Mouse (Mus musculus) T-helper 17 cell (primary cell): ENCODE measurements around the gene Tlx1.

Source experiments
- in situ Hi-C, 2 experiments: fragments of 300-600 bp; cut with MboI, MseI; formaldehyde crosslinking; loops; 1 replicate in 1 of 2; 2 replicates in 1 of 2; pipeline ENCODE4 v1.15.1; 2025; ENCODE audit warnings: high pct_unique_total_duplicates in 2 of 2

Tlx1 gene

DNA sequence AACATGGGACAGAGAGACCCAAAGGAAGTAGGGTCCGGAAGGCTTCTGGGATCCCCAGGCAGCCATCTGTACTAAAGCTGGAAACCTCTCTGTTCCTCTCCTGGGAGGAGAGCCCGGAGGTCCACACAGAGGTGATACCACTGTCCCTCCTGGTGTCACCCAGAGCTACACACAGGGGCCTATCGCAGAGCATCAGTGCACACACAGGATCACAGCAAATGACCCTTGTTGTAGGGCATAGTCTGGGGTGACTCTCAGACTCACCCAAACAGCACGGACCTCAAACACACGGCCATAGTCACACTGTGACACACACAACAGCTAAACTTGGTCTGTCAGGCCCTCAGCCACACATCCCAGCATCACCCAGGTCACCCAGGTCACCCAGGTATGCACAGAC is 5.9 kb downstream of the Tlx1 start:
- in situ Hi-C loops, result no loop called here

DNA sequence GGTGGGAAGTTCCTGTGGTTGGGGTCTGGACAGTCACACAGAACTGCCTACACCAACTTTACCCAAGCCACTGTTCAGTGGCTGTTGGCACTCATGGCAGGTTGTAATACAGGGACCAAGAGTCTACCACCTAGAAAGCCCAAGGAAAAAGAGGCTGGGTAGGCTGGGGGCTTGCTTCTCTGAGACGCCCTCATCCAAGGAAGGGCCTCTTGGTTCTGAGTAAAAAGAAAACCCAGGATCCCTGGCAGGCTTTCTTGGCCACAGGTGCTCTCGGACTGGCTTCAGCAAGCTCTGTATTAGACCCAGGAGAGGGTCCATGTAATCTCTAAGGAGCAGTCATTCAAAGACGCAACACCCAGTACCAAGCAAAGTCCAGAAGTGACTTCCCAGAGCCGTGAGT is 7.7 kb downstream of the Tlx1 start:
- in situ Hi-C loops, result no loop called here

DNA sequence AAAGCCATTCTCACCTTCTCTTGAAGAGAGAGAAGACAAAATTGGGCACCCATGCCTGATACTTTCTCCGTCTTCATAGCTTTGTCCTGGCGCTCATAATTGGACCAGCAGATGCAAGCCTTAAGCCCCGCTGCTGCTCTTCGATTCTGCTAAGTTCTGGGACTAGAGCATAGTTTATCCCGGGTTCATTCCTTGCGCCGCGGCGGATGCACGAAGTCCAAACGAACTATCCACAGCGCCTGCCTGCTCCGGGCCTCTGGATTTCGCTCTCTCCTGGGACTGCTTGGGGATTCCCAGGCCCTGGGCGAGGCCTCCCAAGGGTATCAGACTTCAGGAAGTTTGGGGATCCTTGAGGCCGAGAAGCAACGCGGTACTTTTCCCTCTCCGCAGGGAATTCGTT is 8.4 kb downstream of the Tlx1 start:
- in situ Hi-C loops, result no loop called here

DNA sequence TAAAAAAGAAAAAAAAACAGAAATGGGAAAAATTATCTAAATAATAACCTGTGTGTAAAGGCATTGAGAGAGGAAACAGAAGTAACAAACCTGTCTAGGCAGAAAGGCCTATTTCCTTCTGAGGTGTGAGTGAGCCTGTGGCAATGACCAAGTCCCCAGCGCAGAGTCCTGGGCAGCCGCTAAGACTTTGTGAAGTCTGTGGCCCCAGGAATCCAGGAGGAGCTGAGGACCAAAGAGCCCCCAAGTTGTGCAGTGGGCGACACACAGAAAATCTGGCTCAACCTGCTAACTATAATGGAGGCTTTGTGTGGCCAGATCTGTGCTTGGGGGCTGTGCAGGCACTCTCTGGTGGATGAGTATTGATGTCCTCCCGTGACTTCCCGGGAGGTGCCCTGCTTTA is 9.0 kb downstream of the Tlx1 start:
- in situ Hi-C loops, result no loop called here

DNA sequence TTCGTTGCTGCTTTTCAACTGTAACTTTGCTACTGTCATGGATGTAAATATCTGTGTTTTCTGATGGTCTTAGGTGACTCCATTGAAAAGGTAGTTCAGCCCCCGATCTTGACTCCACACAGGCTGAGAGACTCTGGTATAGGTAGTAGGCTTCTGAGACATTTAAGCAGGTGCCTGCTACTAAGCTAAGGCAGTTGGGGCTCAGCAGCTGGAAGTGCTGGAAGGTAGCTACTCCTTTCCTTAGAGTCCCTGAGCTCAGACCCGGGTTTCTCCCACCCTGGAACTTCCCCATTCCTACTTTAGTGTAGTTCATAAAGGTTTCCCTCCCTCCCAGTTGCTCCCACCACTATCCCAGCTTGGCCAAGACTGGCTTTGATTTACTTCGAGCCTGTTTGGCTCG is 9.5 kb downstream of the Tlx1 start:
- in situ Hi-C loops, result loop anchor here in 1 of 2 experiments (10.0 kb wide), 1 partner anchor 45 kb away; no protein-coding TSS in a partner anchor

DNA sequence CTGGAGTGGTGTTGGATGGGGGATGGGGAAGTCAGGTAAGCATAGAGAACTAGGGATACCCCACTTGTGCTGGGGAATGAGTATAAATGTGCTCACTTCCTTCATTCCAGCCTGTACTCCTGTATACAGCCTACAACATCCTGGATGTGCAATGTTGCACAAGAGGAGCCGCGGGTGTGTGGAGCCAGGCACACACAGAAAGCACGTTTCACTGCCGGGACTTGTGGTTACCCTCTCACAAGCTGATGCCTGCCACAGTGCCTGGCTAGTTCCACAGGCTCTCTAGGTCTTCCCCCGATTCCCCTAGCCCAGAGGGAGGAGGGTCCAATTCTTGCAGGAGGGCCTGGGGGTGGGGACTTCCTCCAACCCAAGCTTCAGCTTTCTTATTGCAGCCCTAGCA is 10.0 kb downstream of the Tlx1 start:
- in situ Hi-C loops, result loop anchor here in 1 of 2 experiments (10.0 kb wide), 1 partner anchor 46 kb away; no protein-coding TSS in a partner anchor

DNA sequence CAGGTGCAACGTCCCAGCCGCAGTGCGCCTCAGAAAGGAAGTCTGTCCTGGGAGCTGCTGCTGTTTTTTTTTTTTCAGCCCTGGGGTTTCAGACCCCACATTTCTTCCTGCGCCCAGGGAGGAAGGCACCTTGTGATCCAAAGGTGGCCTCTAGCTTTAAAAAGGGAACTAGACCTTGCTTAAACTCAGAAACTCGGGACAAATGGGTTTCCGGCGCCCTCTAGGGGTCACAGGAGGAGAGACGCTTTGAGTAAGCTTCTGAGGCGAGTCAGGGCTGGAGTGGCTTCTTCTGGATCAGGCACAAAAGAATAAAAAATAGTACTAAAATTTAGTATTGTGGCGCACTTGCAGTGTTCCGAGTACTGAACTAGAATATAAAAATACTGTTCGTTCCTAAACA is 10.6 kb downstream of the Tlx1 start:
- in situ Hi-C loops, result loop anchor here in 1 of 2 experiments (10.0 kb wide), 1 partner anchor 46 kb away; no protein-coding TSS in a partner anchor

DNA sequence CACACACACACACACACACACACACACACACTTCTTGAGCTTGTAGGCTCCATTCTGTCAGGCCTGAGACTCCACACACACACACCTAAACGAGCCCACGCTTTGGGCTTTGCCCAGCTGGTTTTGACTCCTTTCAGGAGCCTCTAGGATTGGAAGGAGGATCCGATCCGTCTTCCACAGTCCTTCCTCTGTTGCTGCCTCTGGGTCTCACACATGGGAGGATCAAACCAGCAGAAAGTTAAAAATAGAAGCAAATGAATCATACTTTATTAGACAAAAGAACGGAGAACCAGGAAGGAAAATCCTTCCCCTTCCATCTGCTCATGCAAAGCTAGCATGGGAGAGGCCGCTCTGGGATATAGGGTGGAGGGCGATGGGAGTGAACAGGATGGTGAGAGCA is 11.7 kb downstream of the Tlx1 start:
- in situ Hi-C loops, result loop anchor here in 1 of 2 experiments (10.0 kb wide), 1 partner anchor 47 kb away; no protein-coding TSS in a partner anchor

DNA sequence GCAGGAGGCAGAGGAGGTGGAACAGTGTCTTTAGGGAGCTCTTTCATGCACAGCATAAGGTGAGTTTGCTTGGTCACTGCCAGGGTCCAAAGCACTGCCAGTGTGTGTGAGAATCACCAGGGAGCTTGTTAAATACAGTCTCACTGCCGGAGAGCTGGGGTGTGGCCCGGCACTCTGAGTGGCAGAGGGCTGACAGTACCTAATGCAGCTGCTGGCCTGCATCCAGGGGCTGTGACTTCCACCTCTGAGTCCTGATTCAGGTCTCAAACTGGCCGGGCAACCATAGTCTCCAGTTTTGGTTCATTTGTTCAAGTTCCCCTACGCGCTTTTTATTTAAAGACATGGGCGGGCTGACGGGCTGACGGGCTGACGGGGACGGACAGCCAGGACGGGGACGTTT is 12.4 kb downstream of the Tlx1 start:
- in situ Hi-C loops, result loop anchor here in 1 of 2 experiments (10.0 kb wide), 1 partner anchor 48 kb away; no protein-coding TSS in a partner anchor

DNA sequence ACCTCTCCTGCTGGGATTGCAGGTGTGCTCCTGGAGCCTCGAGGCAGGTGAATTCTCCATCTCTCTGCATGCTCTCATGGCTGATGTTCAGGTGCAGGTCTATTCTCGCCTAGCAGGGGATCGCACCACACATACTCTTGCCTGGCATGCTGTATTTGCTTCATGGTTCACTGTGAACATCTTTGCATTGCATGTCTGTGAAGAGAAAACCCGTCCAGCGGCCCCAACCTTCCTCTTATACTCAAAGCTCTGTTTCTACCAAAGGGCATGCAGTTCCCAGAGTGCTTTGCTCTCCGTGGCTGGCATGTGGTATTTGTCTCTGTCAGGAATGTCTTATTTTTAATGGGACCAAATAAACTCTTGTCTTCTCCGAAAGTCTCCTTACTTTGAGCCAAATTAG is 20.0 kb downstream of the Tlx1 start:
- in situ Hi-C loops, result no loop called here

DNA sequence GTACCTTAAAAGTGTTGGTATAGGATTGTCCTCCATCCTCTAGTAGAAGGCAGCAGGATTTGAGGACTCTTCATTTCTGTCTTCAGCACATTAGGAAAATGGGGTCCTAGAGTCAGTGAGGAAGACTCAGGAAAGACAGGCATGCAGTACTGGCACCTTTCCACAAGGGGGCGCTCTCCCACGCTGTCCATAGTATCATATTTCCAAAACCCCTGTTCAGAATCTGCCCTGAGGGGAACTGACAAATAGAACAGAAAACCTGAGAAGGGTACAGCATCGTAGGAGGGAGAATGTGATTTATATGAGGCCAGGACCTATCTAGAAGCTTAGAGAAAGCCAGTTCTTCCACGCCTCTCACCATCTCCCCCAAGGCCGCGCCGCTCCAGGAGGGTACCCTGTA is 24.3 kb downstream of the Tlx1 start:
- in situ Hi-C loops, result loop anchor here in 1 of 2 experiments (5.0 kb wide), 1 partner anchor 37 kb away; no protein-coding TSS in a partner anchor

DNA sequence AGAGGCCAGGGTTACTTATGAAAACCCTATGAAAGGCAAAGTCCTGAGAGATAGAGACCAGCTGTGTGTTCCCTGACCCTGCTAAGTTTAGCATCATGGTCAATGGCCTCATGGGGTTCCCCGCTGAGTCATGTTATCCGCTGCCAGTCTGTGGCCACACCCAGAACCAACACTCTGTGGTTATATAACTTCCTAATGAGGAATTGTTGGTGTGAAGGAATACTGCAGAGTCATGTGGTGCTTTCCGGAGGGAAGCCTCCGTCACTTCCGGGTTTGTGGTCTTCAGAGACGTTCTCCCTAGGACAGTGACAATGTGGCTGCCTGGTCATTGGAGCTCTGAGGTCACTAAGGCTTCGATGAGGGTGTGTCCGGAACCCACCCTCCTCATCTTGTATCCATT is 25.8 kb downstream of the Tlx1 start:
- in situ Hi-C loops, result loop anchor here in 1 of 2 experiments (5.0 kb wide), 1 partner anchor 36 kb away; no protein-coding TSS in a partner anchor

DNA sequence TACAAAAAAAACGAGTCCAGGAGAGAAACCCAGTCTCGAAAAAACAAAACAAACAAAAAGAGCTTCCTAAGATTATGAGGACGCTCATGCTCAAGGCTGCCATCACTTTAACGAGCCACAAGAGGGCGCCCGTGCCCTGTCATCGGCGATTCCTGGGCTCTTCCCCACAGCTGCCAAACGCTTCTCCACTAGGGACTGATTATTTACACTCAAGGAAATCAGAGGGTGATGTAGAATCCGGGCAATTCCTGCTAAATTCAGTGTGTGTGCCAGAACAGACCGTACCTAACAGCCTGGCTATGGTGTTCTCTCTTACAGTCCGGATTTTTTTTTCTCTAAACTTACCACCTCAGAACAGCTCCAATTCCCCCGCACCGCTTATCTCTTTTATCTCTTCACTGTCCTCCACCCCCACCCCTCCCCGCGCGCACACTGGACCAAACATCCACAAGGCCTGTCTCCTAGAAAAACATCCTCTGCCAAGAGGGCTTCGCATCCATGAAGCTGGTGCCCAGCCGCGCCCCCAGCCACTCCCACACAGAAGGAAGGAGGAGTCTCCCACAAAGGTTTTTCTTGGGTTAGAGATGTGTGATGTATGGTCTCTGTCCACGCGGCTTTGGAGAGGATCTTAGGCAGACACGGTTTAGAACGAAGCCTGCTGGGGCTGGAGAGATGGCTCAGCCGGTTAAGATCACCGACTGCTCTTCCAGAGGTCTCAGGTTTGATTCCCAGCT is 26.7 kb downstream of the Tlx1 start:
- in situ Hi-C loops, result loop anchor here in 1 of 2 experiments (5.0 kb wide), 1 partner anchor 35 kb away; no protein-coding TSS in a partner anchor

DNA sequence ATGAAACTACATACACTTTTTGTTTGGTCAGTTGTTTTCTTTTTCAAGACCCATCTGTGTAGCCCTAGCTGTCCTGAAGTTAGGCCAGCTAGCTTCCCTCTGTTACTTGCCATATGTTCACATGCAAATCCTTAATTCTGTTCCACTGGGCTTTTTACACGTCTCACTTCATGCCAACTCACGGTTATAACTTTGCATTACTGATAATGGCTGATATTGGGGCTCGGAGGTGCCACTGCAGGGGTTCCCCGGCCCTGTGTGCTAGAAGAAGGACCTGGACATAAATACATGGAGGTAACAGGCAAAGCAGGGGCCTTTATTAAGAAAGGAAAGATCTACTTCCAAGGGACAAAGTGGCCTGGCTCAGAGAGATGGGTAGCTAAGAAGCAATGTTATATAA is 29.0 kb downstream of the Tlx1 start:
- in situ Hi-C loops, result loop anchor here in 1 of 2 experiments (5.0 kb wide), 1 partner anchor 33 kb away; no protein-coding TSS in a partner anchor

DNA sequence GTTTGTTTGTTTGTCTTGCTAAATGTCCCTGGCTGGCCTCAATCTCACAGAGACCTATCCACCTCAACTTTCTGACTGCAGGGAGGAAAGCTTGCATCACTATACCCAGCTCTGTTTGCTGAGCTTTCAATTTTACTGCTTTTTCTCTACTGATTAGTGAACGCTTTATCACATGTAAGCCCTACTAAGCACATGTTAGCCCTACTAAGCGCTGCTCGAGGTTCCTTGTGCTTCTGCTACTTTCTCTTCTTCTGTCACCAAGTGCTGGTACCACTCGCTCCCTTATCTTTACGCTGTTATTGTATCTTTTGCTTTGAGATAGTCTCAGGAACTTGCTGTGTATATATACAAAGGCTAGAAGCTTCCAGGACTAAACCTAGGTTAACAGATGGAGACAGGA is 30.0 kb downstream of the Tlx1 start:
- in situ Hi-C loops, result no loop called here

DNA sequence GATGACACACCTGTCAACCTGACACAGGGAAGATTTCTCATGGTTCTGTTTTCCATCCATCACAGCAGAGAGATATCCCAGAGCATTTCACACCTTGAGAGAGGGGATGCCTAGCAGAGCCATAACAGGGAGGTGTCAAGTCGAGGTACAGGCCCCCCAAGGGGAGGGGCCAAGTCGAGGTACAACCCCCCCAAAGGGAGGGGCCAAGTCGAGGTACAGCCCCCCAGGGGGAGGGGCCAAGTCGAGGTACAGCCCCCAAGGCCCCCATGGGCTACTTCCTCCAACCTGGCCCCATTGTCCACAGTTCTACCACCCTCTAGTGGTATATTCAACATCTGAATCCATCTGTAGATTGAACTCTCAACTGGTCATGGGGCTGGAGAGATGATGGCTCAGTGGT is 44.2 kb downstream of the Tlx1 start:
- in situ Hi-C loops, result no loop called here

DNA sequence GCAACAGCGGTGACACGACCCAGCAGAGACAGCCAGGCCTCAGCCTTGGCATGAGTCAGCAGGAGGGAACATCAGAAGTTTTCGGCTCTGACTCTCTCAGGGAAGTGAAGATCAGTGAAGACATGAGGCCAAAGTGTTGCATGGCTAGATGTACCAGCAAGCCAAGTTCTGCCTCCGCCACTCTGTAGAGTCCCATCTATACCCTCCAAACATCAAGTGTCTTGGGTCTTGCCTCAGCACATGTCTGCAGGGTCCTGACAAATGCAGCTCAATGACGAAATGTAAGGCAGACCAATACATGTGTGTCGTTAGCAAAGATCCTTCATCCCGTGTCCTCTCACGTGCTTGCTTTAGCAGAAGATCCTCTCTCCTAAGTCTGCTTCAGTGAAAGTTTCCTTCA is 46.5 kb downstream of the Tlx1 start:
- in situ Hi-C loops, result no loop called here

DNA sequence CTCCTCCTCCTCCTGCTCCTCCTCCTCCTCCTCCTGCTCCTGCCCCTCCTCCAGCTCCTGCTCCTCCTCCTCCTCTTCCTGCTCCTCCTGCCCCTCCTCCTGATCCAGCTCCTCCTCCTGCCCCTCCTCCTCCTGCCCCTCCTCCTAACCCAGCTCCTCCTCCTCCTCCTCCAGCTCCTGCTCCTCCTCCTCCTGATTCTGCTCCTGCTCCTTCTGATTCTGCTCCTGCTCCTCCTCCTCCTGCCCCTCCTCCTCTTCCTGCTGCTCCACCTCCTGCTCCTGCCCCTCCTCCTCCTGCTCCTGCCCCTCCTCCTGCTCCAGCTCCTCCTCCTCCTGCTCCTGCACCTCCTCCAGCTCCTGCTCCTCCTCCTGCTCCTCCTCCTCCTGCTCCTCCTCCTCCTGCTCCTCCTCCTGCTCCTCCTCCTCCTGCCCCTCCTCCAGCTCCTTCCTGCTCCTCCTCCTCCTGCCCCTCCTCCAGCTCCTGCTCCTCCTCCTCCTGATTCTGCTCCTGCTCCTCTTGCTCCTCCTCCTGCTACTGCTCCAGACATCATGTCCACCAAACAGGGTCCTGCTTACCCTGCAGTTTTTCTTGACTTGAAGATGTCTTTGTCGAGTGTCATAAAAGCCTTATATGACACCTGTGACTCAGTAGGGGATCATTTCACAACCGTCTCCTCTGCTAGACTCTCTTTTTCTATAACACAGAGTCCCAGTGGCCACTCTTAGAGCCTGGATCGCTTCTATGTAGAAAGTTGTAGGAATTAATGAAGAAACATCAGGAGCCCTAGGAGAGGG is 55.0 kb downstream of the Tlx1 start:
- in situ Hi-C loops, result loop anchor here in 1 of 2 experiments (10.0 kb wide), 1 partner anchor 871 kb away; the partner anchor contains the start of gene Scd4
